Mouse (Mus musculus): ENCODE data around the gene Plch1. TPM values are rescaled to one million over a fixed set of nuclear protein-coding genes. Genes with fewer than 3 reads are reported as not detected.
A peak's percentile ranks its signal among the peaks of the same experiment; 100 is the strongest.

Gene Plch1
- under 1 TPM in 1 of 2 experiments, not detected in 1; 0.55 TPM for total RNA-seq (2021)

DNA sequence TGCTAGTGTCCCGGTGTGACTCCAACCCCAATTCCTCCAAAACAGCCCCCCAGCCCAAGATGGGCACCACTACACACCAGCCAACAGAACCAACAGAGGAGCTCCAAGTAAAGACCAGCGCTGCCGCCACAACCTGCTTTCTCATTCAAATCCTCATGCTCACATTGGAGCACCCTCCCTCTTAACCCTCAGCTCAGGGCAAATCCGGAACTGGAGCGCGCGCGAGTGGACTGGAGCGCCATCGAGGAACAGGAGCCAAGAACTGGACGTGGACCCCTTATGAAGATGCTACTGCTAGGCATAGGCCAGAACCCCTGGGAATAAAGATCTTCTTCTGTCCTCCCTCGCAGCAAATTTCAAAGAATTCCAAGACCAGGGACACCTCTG is at the start of gene Plch1:
Plch1 (minus strand) TSS at position 164 of the 387 bp plus-strand sequence.
- intact Hi-C loops (cut with DNase I): no loop called here

DNA sequence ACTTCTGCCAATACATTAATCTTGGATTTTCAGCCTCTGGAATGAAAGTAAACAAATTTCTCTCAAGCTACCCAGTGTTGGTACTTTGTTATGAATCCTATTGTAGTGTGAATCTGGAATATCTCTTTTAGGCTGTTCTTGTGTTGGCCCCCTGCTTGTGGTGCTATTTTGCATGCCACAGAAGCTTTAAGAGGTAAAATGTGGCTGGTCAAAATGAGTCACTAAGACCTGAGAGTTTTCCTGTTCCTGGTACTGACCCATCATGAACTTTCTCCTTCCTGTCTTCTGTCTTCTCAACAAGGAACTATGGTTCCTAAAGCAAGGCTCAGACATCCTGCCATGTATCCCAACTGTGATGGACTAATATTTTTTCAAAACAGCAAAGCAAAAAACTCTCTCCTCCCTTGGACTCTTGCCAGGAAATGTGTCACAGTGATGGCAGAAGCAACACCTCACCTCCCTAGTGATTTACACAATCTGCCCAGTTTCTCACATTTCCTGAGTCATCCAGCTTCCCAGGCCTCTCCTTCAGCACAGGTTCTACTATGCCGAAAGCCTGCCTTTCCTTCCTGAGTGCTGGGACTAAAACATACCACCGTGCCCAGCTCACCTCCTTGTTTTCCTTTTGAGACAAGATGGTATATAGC is 42.1 kb upstream of the Plch1 start:
- peak; percentile 14 to 21 for DNase-seq
- intact Hi-C loops (cut with DNase I): no loop called here

More for the DNA sequence above, at the start of gene Plch1:
- peak; percentile 32 to 59 for DNase-seq

DNA sequence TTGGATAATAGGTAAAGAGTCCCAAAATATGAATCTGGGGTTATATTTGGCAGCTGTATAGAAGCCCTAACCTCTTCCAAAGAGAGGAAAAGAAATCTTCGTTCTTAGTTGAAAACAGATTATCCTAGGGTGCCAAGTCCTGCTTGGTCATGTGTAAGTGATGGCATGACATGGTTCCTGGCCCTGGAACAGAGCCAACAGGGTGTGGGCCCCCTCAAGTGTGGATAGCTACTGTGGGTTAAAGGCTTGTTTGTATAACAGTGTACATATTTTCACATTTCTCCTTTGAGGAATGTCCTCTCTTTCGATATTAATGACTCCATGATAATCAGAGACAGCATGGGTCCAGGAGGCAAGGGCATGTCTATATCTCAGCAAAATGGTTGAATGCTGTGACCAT is 39.7 kb upstream of the Plch1 start:
- intact Hi-C loops (cut with DNase I): no loop called here
- no peak for DNase-seq

DNA sequence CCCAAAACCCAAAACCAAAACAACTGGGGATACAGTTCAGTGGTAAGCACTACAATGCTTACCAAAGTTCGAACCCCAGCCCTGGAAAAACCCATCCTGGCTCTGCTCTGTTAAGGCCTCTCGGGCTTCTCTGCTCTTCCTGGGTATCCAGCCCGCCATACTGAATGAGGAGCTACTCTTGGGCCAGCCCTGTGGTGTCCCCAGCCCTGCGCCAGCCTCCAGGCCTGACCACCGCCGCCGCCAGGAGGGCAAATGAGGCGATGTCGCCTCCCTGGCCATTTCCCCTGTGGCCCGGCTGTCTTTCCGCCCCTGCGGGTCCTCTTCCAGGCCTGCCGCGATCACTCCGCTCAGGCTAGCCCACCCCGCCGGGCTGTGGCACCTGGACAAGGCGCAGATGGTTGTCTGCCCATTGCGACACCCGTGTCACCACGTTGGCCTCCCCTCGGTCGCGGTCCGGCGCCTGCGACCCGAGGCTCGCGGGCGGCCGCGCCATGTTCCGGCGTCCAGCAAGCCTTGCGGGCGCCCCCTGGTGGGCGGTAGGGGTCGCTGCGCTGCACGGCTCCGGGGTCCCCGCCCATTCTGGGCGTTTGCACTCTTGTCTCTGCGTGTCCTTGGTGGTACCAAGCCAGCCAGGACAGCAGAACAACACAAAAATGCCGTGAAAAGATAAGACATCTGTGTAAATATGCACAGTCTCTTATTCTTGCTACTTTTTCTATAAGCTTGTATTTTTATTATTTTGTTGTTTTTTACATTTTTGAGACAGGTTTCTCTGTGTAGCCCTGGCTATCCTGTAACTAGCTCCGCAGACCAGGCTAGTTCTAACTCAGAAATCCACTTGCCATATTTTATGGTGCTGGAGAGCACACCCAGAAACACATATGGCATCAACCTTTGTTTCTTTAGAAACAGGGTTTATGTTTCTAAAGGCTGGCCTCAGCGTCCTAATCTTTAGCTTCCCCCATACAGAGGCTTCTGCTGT is 29.9 kb upstream of the Plch1 start, which contains the start of gene E130311K13Rik:
E130311K13Rik (minus strand) TSS at position 595 of the 982 bp plus-strand sequence.
- peak; percentile 94 for DNase-seq
- intact Hi-C loops (cut with DNase I): loop anchor here (1.0 to 5.0 kb wide), 2 partner anchors 33 to 375 kb away; partner anchors contain the start of gene Slc33a1

DNA sequence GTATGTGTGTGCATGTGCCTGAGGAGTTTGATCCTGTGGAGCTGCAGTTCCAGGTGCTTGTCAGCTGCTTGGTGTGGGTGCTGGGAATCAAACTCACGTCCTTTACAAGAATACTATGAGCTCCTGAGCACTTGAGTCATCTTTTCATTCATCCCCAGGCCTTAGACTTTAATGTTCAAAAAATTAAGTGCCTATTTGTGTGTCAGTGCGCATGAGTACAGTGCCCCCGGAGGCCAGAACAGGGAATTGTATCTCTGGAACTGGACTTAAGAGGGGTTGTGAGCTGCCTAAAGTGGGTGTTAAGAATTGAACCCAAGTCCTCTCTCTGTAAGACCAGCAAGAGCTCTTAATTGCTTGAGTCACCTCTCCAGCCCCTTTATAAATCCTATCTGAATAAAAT is 20.4 kb upstream of the Plch1 start:
- DNase-seq: no peak
- intact Hi-C loops (cut with DNase I): no loop called here

DNA sequence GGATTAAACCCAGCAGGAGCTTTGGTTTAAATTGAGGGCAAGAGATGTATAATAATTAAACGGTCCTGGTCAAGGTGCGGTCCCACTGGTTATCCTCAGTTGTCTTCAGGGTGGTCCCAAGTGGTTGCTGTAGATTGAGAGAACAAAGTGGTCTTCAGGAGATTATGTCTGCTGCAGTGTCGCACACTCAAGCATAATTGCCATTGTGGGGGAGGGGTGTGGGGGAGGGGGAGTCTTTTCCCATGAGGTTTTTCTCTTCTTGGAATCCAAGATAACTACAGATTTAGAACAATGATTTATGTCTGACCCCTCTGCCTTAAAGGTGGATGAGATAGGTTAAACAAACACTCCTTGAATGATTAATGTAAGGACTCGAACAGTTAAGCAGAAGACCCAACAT is 11.0 kb upstream of the Plch1 start:
- DNase-seq: no peak

DNA sequence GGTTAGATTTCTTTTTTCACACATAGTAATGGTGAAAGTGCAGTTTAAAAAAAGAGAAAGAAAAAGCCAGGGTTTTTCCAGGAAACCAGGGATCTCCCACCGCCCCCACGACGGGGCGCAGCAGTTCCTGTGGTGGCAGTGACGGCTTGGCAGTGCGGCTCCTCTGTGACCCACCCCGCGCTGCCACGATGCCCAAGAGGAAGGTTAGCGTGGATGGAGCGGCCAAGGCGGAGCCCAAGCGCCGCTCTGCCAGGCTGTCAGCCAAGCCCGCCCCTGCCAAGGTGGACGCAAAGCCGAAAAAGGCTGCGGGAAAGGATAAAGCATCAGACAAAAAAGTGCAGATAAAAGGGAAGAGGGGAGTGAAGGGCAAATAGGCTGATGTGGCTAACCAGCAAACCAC is 6.0 kb upstream of the Plch1 start:
- intact Hi-C loops (cut with DNase I): no loop called here

More for the DNA sequence above, 11.0 kb upstream of the Plch1 start:
- intact Hi-C loops (cut with DNase I): no loop called here

DNA sequence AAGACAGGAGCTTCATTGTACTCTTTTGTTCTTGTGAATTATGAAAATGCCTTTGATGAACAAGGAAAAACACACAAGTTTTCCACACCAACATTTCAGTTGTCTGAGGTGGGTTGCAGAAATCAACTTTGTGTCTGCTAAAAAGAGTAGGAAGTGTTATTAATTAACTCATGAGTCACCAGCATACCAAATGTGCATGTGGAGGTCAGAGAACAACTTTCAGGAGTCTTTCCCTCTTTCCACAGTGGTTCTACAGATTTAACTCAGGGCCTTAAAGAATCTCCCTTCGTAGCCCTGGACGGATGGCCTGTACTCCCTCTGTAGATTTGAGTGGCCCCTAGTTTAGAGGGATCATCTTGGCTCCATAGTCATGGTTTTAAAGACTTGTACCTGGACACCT is 4.9 kb upstream of the Plch1 start:
- DNase-seq: no peak
- intact Hi-C loops (cut with DNase I): no loop called here

More for the DNA sequence above, 6.0 kb upstream of the Plch1 start:
- DNase-seq: no peak

DNA sequence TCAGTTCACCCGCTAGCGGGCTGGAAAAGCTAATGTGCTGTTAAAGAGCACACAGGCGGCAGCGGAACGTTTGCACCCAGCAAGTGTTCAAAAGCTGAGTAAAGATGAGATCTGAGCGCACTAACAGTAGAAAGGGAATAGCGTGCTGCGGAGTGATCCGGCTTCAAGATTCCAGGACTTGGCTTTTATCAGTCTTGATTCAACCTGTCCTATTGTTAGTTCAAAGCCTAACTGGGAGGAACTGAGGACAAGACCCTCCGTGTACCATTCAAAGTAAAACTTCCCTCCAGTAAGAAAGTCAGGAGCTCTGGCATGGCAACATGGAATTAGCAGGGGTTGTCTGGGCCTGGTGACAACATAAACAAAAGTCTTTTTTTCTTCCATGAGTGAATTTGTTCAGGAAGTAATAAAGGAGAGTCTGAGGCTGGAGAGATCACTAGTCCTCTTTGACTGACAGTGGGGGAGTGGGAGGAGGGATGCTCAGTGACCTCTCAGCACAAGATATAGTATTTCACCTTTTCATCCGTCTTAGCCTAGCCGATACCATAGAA is 824 bp upstream of the Plch1 start:
- peak; percentile 1 to 3 for DNase-seq
- intact Hi-C loops (cut with DNase I): no loop called here

DNA sequence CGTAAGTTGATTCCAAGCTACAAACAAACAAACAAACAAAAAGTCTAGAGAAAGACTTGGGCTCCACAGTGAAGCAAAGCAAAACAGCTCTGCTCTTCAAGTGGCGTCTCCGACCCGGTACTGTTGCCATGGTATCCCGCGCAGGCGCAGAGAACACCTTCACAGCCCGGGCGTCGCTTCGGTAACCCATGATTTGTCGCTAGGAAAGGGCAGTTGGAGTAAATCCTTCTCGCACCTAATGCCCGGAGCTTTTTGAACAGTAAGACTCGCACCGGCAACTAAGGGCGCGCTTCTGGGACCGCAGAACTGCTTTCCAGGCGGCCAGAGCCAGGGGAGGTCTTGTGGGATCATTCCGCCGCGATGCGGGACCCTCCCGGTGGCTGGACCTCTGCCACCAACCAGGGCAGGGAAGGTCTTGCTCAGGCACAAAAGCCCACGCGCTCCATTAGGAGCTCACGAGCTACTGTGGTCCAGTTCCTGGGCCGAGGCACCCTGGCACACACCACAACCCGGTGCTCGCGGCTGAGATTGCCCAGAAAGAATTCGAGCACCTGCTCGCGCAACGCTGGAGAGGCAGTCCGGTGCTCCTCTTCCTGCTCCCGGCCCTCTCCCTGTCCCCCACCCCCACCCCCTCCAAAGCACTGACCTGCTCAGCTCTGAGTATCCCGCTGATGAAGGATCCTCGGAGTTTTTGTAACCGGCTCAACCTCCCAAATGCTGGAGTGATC is 527 bp downstream of the Plch1 start:
- DNase-seq: peak; percentile 72 to 78
- intact Hi-C loops (cut with DNase I): no loop called here

DNA sequence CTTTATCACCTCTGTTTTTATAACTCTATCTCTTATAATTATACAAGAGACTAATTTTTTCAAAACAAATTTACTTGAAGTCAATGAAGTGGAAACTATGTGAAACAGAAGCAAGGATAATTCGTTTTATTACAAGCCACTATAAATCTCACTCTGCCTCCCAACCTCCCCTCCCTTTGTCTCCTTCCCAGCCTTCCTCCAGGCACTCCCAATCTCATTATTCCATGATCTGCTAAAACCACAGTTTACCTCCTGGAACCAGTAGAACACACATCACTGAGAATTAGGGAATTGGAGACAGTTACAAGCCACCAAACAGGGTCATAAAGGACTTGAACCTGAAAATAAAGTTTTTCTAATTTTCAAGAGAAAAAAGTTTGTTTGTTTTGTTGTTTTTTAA is 2.1 kb downstream of the Plch1 start:
- intact Hi-C loops (cut with DNase I): no loop called here
- DNase-seq: no peak

DNA sequence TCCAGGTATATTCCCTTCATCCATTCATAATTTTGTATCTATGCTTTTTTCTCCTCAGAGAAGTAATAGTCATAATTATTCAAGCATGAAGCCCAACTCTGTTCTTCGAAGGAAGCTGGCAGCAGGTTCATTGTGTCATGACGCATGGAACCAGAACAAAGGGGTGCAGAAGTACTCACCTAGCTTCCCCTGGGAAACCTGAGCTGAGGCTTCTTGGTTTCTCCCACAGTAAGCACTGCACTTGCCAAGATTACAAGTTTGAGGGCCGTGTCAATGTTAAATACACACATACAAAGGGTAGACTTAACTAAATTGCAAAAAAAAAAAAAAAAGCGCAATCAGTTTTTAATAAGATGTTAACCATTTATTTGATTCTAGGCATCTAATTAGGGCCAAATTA is 3.0 kb downstream of the Plch1 start:
- DNase-seq: no peak
- intact Hi-C loops (cut with DNase I): no loop called here

DNA sequence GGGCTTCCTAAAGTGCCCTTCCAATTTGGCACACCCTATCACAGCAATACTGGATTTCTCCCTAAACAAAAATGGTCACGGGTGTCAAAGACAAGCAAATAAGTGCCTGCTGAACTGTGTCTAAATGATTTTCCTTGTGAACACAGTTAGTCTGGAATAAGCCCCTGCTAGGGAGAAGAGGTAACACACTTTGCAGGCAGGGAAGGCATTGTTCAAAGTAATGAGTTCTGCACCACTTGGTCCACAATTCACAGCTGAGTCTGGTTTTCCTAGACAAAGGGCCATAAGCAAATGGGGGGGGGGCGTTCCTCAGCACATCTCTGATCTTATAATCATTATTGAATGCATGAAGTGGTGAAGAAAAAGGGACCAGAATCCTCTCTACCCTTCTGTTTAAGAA is 3.5 kb downstream of the Plch1 start:
- intact Hi-C loops (cut with DNase I): no loop called here
- no peak for DNase-seq

DNA sequence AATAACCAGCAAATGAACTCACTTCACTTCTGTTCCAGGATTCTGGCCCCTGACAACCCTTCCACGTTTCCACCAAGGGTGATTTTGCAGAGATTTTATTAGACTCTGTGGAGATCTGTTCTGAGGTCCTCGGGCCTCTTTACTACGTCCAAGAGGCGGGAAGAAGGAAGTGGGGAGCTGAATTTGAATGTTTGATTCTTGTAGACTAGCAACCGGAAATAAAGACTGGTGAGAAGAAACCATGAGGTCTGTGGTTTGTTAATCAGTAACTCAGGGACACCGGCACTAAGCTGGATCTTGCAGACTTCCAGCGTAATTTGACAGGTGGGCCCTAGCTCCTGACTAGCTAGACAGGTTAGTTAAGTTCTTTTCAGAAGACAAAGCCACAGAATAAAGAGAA is 5.6 kb downstream of the Plch1 start:
- intact Hi-C loops (cut with DNase I): no loop called here
- DNase-seq: no peak

DNA sequence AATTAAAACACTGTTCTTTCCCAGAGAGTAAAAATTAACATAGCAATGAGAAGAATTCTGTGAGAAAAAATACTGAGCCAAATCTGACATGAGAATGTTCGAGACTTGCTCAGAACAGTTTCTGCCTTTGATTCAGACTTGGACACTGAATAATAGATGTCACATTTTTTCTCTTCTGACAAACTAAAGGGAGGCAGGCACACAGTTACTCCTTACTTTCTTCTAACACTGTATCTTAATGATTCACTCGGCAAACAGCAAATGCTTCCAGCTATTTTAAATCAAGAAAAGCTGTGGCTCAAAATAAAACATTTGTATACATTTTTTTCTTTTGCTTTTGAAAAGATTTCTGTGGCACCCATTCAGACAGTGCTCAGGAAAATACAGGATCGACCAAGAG is 7.1 kb downstream of the Plch1 start:
- intact Hi-C loops (cut with DNase I): no loop called here
- DNase-seq: no peak

DNA sequence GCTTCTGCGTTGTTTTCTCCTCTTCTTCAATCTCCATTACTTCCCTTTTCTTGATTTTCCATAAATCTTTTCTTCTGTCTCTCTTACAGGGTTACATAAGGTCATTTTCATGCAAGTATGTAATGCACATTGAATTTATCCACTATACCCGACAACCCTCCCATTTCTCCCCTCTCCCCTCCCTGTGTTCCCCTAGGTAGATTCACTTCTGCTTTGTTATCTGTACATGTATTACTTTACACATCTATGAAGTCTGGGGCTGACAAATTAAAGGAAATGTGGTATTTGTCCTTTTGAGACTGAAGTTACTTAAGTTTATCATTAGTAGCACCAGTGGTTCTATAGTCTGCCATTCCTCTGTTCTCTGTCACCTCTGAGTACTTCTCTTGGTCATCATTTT is 18.2 kb downstream of the Plch1 start:
- intact Hi-C loops (cut with DNase I): no loop called here
- DNase-seq: no peak

DNA sequence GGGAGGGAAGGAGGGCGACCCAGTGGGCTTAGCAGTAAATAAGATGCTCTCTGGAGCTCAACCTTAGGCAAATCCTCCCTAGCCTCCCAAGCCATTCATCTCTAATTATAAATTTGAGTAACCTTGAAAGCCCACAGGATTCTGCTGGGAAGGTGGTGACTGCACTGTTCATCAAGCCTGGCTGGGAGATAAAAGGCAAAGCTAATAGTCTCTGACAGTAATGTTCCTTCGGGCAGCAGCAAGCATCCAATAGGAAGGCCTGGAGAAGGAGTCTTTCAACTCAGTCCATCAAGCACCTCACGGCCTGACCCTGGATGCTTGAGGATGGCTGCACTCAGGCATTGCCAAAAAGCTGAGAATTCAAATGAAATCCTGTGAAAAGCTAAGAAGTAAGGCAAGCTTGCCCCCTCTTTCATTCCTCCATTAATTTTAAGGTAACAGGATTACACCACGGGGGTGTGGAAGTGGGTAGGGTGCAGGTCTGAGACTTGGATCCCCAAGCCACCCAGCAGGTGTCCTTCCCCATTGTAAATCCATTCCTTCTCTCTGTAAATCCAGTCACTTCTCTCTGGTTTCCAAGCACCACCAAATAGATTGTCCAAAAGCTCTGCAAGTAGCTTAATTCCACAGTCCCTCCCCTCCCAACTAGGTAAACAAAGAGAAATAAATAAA is 20.1 kb downstream of the Plch1 start:
- DNase-seq: no peak
- intact Hi-C loops (cut with DNase I): no loop called here

DNA sequence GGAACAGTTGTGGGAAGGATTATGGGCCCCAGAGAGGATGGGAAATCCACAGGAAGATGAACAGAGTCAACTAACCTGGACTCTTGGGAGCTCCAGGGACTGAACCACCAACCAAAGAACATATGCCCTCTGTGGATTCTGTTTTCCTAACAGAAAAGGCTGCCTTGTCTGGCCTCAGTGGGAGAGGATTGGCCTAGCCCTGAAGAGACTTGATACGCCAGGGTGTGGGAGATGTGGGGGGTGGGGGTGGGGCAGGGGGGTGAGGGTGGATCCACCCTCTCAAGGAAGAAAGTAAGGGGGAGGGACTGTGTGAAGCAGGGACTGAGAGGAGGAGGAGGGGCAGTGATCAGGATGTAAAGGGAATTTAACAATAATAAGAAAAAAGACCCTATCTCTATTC is 26.5 kb downstream of the Plch1 start:
- DNase-seq: no peak
- intact Hi-C loops (cut with DNase I): no loop called here

DNA sequence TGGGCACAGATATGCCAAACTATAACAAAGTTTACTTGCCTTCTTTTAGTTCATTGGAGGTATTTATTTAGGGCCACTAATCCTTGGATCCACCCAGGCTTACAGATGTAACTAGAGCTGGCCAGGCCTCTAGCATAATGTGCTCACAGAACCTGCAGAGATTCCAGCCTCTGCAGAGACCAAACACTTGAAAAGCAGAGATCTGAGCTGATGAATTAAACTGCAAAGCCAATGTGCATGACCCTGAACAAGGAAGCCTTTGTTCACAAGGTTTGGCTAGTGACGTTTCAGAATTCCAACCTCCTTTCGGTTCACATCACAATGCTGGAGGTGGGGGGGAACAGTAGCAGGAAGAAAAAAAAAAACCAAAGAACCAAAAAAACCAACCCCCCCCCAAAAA is 28.0 kb downstream of the Plch1 start:
- intact Hi-C loops (cut with DNase I): no loop called here

DNA sequence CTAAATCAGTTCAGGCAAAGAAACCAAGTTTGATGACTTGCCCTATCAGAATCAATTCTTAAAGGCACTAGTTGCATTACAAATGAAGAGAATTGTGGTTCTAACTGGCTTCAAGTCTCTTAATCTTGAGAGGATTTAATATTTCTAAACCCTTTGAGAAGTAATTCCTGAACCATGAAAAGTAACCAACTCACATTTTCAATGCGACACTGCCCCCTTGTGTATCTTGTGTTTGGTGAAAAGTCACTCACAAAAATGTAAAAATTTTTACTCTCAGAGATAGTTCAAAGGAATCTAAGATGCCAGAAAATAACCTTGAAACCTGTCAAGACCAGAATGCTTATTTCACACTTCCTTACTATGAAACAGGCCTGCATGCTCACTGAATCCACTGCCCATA is 31.0 kb downstream of the Plch1 start:
- intact Hi-C loops (cut with DNase I): loop anchor here (1.0 to 10.0 kb wide), 3 partner anchors 298 to 946 kb away; no protein-coding TSS in a partner anchor
- peak; percentile 39 to 66 for DNase-seq

More for the DNA sequence above, 28.0 kb downstream of the Plch1 start:
- no peak for DNase-seq
